Mouse (Mus musculus) MEL (cell line): Measurements from ENCODE around the gene Atp5g3. TPM values are rescaled to one million over a fixed set of nuclear protein-coding genes. Genes with fewer than 3 reads are reported as not detected.

Experiments used
- DNase-seq: peaks from one replicate; pipeline ENCODE4 v3.0.0; 2011; ENCODE audit warnings: low read depth, low spot score
- H3K27ac ChIP-seq: 2 replicates; pipeline ENCODE4 v1.5.1; 2012; ENCODE audit warnings: low read depth, mild to moderate bottlenecking, control low read depth, low read length, moderate library complexity; ENCODE audit not compliant: control insufficient read depth
- H3K27me3 ChIP-seq, 2 experiments: fragments of 150-350 bp in 1 of 2; sonication (generic) in 1 of 2; 2 replicates each; pipeline ENCODE4 v1.6.1; 2012; ENCODE audit warnings: low read length in 2 of 2, mild to moderate bottlenecking in 2 of 2, improper control_type of control experiment in 1 of 2, moderate library complexity in 1 of 2; ENCODE audit not compliant: insufficient read depth in 2 of 2, control insufficient read depth in 1 of 2
- H3K36me3 ChIP-seq, 2 experiments: 2 replicates each; pipeline ENCODE4 v1.6.1; 2012 to 2014; ENCODE audit warnings: low read length in 2 of 2, improper control_type of control experiment in 1 of 2, inconsistent platforms in 1 of 2, mild to moderate bottlenecking in 1 of 2; ENCODE audit not compliant: insufficient read depth in 2 of 2, control insufficient read depth in 1 of 2
- H3K4me1 ChIP-seq, 2 experiments: fragments of 150-350 bp in 1 of 2; sonication (generic) in 1 of 2; 2 replicates each; pipeline ENCODE4 v1.6.1; 2012; ENCODE audit warnings: low read length in 2 of 2, improper control_type of control experiment in 1 of 2, mild to moderate bottlenecking in 1 of 2; ENCODE audit not compliant: insufficient read depth in 2 of 2, control insufficient read depth in 1 of 2
- H3K4me3 ChIP-seq, 2 experiments: fragments of 150-350 bp in 1 of 2; sonication (generic) in 1 of 2; 2 replicates each; pipeline ENCODE4 v1.5.1; 2012; ENCODE audit warnings: low read depth in 2 of 2, low read length in 2 of 2, mild to moderate bottlenecking in 2 of 2, moderate library complexity in 2 of 2, control low read depth in 1 of 2, improper control_type of control experiment in 1 of 2; ENCODE audit not compliant: control insufficient read depth in 1 of 2, insufficient read depth in 1 of 2
- H3K79me2 ChIP-seq: 2 replicates; pipeline ENCODE4 v1.6.1; 2012; ENCODE audit warnings: mild to moderate bottlenecking, low read length, moderate library complexity; ENCODE audit not compliant: control insufficient read depth, poor library complexity, insufficient read depth
- H3K9ac ChIP-seq: 2 replicates; pipeline ENCODE4 v1.6.1; 2012; ENCODE audit warnings: low read depth, mild to moderate bottlenecking, control low read depth, low read length, moderate library complexity; ENCODE audit not compliant: control insufficient read depth, poor library complexity, severe bottlenecking
- H3K9me3 ChIP-seq: fragments of 150-350 bp; sonication (generic); replicated peaks from 2 replicates; pipeline ENCODE4 v1.6.1; 2012; ENCODE audit warnings: mild to moderate bottlenecking, low read length, improper control_type of control experiment, moderate library complexity; ENCODE audit not compliant: insufficient read depth
- CHD1 ChIP-seq: IDR thresholded peaks from 2 replicates; pipeline ENCODE4 v1.6.1; 2012; ENCODE audit warnings: low read depth, mild to moderate bottlenecking, inconsistent platforms, low read length, improper control_type of control experiment
- CTCF ChIP-seq, 3 experiments: IDR thresholded peaks in 2 of 3; conservative IDR thresholded peaks in 1 of 3; 2 replicates each; pipeline ENCODE4 v1.5.1; 2011 to 2012; ENCODE audit warnings: low read length in 3 of 3, low read depth in 2 of 3, mild to moderate bottlenecking in 2 of 3, improper control_type of control experiment in 1 of 3, inconsistent platforms in 1 of 3, mixed read lengths in 1 of 3, moderate library complexity in 1 of 3; ENCODE audit not compliant: control insufficient read depth in 1 of 3, insufficient read depth in 1 of 3, poor library complexity in 1 of 3, severe bottlenecking in 1 of 3
- EP300 ChIP-seq, 2 experiments: IDR thresholded peaks; 2 replicates each; pipeline ENCODE4 v1.6.1; 2011; ENCODE audit warnings: improper control_type of control experiment in 2 of 2, low read length in 2 of 2, low read depth in 1 of 2, mild to moderate bottlenecking in 1 of 2
- GATA1 ChIP-seq: IDR thresholded peaks from 2 replicates; pipeline ENCODE4 v1.6.1; 2011; ENCODE audit warnings: low read depth, low read length, improper control_type of control experiment
- HCFC1 ChIP-seq: IDR thresholded peaks from 2 replicates; pipeline ENCODE4 v1.6.1; 2012; ENCODE audit warnings: low read depth, mild to moderate bottlenecking, inconsistent platforms, low read length, improper control_type of control experiment, moderate library complexity
- JUND ChIP-seq: IDR thresholded peaks from 2 replicates; pipeline ENCODE4 v1.6.1; 2011; ENCODE audit warnings: low read depth, mild to moderate bottlenecking, improper control_type of control experiment, low read length
- POLR2AphosphoS5 ChIP-seq: IDR thresholded peaks from 2 replicates; pipeline ENCODE4 v1.6.1; 2012; ENCODE audit warnings: low read depth, borderline replicate concordance, mild to moderate bottlenecking, inconsistent platforms, low read length, moderate library complexity, mixed read lengths
- RAD21 ChIP-seq: IDR thresholded peaks from 2 replicates; pipeline ENCODE4 v1.6.1; 2011; ENCODE audit warnings: mild to moderate bottlenecking, low read depth, low read length, improper control_type of control experiment
- RCOR1 ChIP-seq: IDR thresholded peaks from 2 replicates; pipeline ENCODE4 v1.6.1; 2012; ENCODE audit warnings: low read depth, mild to moderate bottlenecking, inconsistent platforms, low read length, improper control_type of control experiment
- ZC3H11A ChIP-seq: IDR thresholded peaks from 2 replicates; pipeline ENCODE4 v1.6.1; 2012; ENCODE audit warnings: low read depth, mild to moderate bottlenecking, inconsistent platforms, low read length, improper control_type of control experiment
- polyA plus RNA-seq, 2 experiments: library from polyadenylated mRNA; stranded (reverse) in 1 of 2; unstranded in 1 of 2; fragments of >175 nt in 1 of 2; fragments of >200 nt in 1 of 2; gene quantifications; 2 replicates each; pipeline versions ENCODE4 v1.2.1 to v1.2.4; 2012; ENCODE audit warnings: low replicate concordance in 2 of 2, low read depth in 1 of 2; ENCODE audit not compliant: insufficient read length in 2 of 2, insufficient read depth in 1 of 2, missing spikeins in 1 of 2
- total RNA-seq: library from RNA; depleted of rRNA; stranded (reverse); fragments of 300-350 nt; gene quantifications from 2 replicates; pipeline ENCODE4 v1.2.3, GENCODE M21; 2012

The Atp5g3 gene
- total and polyA plus RNA-seq, 3 experiments = 199 to 520 (median 503) TPM

- H3K4me1 ChIP-seq = no peaks in the 10 kb centered on the region
- DNase-seq = no peak
These were observed 32.6 kb upstream of the Atp5g3 start for GRCm38 (mm10) chr2:73943735-73944134.

GRCm38 (mm10) chr2:73942844-73943243 lies 31.7 kb upstream of the Atp5g3 start:
- Histone ChIP-seq H3K4me1 (no peaks in the 10 kb centered on the region), H3K4me3 (no peak overlapping the region), H3K27me3 (no peaks in the 10 kb centered on the region; a peak in 2 of 4 replicates), H3K79me2 (no peaks in the 10 kb centered on the region), H3K27ac (no peak overlapping the region), H3K36me3 (no peaks in the 10 kb centered on the region), H3K9ac (no peak overlapping the region), H3K9me3 (no peaks in the 10 kb centered on the region)
- TF ChIP-seq EP300 (IDR thresholded peaks at IDR 0.05; ENCODE audit: low read depth in 1 of 2, low read length in 2 of 2) (peak in 1 of 2 experiments; percentile 65; a peak in 2 of 4 replicates), JUND (0 out of 2 replicates have a peak, but pooled peaks have one; percentile 64), POLR2AphosphoS5 (no peak)
- peak; percentile 20 for DNase-seq

More at GRCm38 (mm10) chr2:73943735-73944134, 32.6 kb upstream of the Atp5g3 start:
- Histone ChIP-seq H3K4me3 (no peak overlapping the region), H3K9ac (no peak overlapping the region), H3K27ac (no peak overlapping the region), H3K79me2 (no peaks in the 10 kb centered on the region), H3K36me3 (no peaks in the 10 kb centered on the region), H3K9me3 (no peaks in the 10 kb centered on the region), H3K27me3 (no peaks in the 10 kb centered on the region; a peak in 2 of 4 replicates)
- no peak for TF ChIP-seq CHD1

- no peaks in the 10 kb centered on the region for H3K79me2 ChIP-seq
- no peaks in the 10 kb centered on the region for H3K4me1 ChIP-seq
- no peak overlapping the region for H3K9ac ChIP-seq
- H3K36me3 ChIP-seq = no peaks in the 10 kb centered on the region
- no peak for TF ChIP-seq RAD21
- TF ChIP-seq HCFC1 = no peak
- TF ChIP-seq EP300 (IDR thresholded peaks at IDR 0.05; ENCODE audit: low read depth in 1 of 2, low read length in 2 of 2) = no peak
- no peak for TF ChIP-seq GATA1
- TF ChIP-seq JUND = no peak
- TF ChIP-seq CTCF (IDR thresholded peaks at IDR 0.05 in 2 of 3, conservative IDR thresholded peaks at IDR 0.05 in 1 of 3; ENCODE audit: control insufficient read depth in 1 of 3, insufficient read depth in 1 of 3, low read depth in 2 of 3, low read length in 3 of 3, poor library complexity in 1 of 3, severe bottlenecking in 1 of 3) = no peak
- TF ChIP-seq RCOR1 = no peak
- no peak for TF ChIP-seq ZC3H11A
- H3K27ac ChIP-seq = no peak overlapping the region
- no peaks in the 10 kb centered on the region; a peak in 2 of 4 replicates for H3K27me3 ChIP-seq
- H3K9me3 ChIP-seq = no peaks in the 10 kb centered on the region
- no peak overlapping the region for H3K4me3 ChIP-seq
- no peak for DNase-seq
These were observed 30.2 kb upstream of the Atp5g3 start for GRCm38 (mm10) chr2:73941281-73941680.
